Mouse (Mus musculus) megakaryocyte, embryonic 14.5 days (primary cell): ENCODE results near the gene Mamdc2. TPM values are rescaled to one million over a fixed set of nuclear protein-coding genes. Genes with fewer than 3 reads are reported as not detected.
"Not testable (repeated sequence)": the region's sequence is repeated elsewhere in the genome, so short reads cannot be mapped to it uniquely, and the experiment has no call there.

Experiments used
- H3K27me3 ChIP-seq: replicated peaks from 2 replicates; pipeline ENCODE3; 2012; ENCODE audit warnings: inconsistent platforms
- H3K36me3 ChIP-seq: replicated peaks from 2 replicates; pipeline ENCODE3; 2012; ENCODE audit warnings: low read length, inconsistent platforms, mixed read lengths
- H3K4me1 ChIP-seq: 2 replicates; pipeline ENCODE4 v1.6.1; 2012; ENCODE audit warnings: inconsistent platforms
- H3K4me3 ChIP-seq: replicated peaks from 2 replicates; pipeline ENCODE3; 2012; ENCODE audit warnings: moderate library complexity, mild to moderate bottlenecking, inconsistent platforms
- H3K9me3 ChIP-seq: 2 replicates; pipeline ENCODE4 v1.6.1; 2012; ENCODE audit warnings: inconsistent platforms
- FLI1 ChIP-seq: IDR thresholded peaks from 2 replicates; pipeline ENCODE4 v1.6.1; 2012; ENCODE audit warnings: low read length, inconsistent platforms, mixed read lengths
- GATA1 ChIP-seq: IDR thresholded peaks from 3 replicates; pipeline ENCODE4 v1.6.1; 2012; ENCODE audit warnings: mixed read lengths, low read length, inconsistent platforms, borderline replicate concordance
- polyA plus RNA-seq: library from polyadenylated mRNA; stranded (reverse); fragments of >175 nt; gene quantifications from 2 replicates; pipeline ENCODE4 v1.2.3, GENCODE M21; 2012; ENCODE audit warnings: low replicate concordance; ENCODE audit not compliant: insufficient read depth

The Mamdc2 gene
- polyA plus RNA-seq = 0.28 TPM in 1 of 2 replicates, not detected in the other

GRCm38 (mm10) chr19:23447988-23448497 lies at the start of gene Mamdc2:
TSS of gene Mamdc2 (minus strand) at chr19:23448442.
- Histone ChIP-seq H3K4me1 (peaks cover 47% of the 10 kb centered on the region), H3K4me3 (peak within 1 kb of the TSS; percentile 89), H3K36me3 (no peaks in the 10 kb centered on the region), H3K27me3 (peaks cover 25% of the 10 kb centered on the region), H3K9me3 (peaks cover 12% of the 10 kb centered on the region)
- TF ChIP-seq GATA1 (no peak), FLI1 (no peak)

- Histone ChIP-seq H3K36me3 (no peaks in the 10 kb centered on the region), H3K4me1 (no peaks in the 10 kb centered on the region; the same call in 1 of the 2 replicates), H3K27me3 (peaks cover 20% of the 10 kb centered on the region), H3K4me3 (no peak overlapping the region), H3K9me3 (no peaks in the 10 kb centered on the region)
- no peak for TF ChIP-seq FLI1
- TF ChIP-seq GATA1 = no peak
These were observed 49.8 kb upstream of the Mamdc2 start for GRCm38 (mm10) chr19:23498011-23498410.

GRCm38 (mm10) chr19:23497171-23497917 lies 49.1 kb upstream of the Mamdc2 start:
- Histone ChIP-seq H3K27me3 (peaks cover 23% of the 10 kb centered on the region), H3K4me3 (no peak overlapping the region), H3K9me3 (no peaks in the 10 kb centered on the region), H3K4me1 (no peaks in the 10 kb centered on the region; the same call in 1 of the 2 replicates), H3K36me3 (no peaks in the 10 kb centered on the region)
- TF ChIP-seq GATA1 (no peak), FLI1 (no peak)

GRCm38 (mm10) chr19:23496536-23496935 lies 48.3 kb upstream of the Mamdc2 start:
- Histone ChIP-seq H3K9me3 (peaks cover 4% of the 10 kb centered on the region), H3K4me1 (no peaks in the 10 kb centered on the region; the same call in 1 of the 2 replicates), H3K4me3 (no peak overlapping the region), H3K36me3 (no peaks in the 10 kb centered on the region), H3K27me3 (peaks cover 24% of the 10 kb centered on the region)
- TF ChIP-seq FLI1 (no peak), GATA1 (no peak)

- Histone ChIP-seq H3K27me3 (peaks cover 16% of the 10 kb centered on the region), H3K4me3 (no peak overlapping the region), H3K4me1 (peaks cover 5% of the 10 kb centered on the region), H3K9me3 (peaks cover 4% of the 10 kb centered on the region), H3K36me3 (no peaks in the 10 kb centered on the region)
- TF ChIP-seq GATA1 (no peak), FLI1 (no peak)
These were observed 44.4 kb upstream of the Mamdc2 start for GRCm38 (mm10) chr19:23492663-23493062.

- H3K36me3 ChIP-seq = not testable (repeated sequence)
These were observed 42.5 kb upstream of the Mamdc2 start for GRCm38 (mm10) chr19:23490703-23491102.

GRCm38 (mm10) chr19:23489780-23490179 lies 41.5 kb upstream of the Mamdc2 start:
- Histone ChIP-seq H3K36me3 (no peaks in the 10 kb centered on the region), H3K4me3 (peak overlapping the region; percentile 79), H3K27me3 (peaks cover 17% of the 10 kb centered on the region), H3K9me3 (peaks cover 4% of the 10 kb centered on the region), H3K4me1 (peaks cover 5% of the 10 kb centered on the region)
- TF ChIP-seq FLI1 (no peak), GATA1 (no peak)

More at GRCm38 (mm10) chr19:23490703-23491102, 42.5 kb upstream of the Mamdc2 start:
- H3K4me1 ChIP-seq, H3K9me3 ChIP-seq, H3K4me3 ChIP-seq: not testable (repeated sequence)
- H3K27me3 ChIP-seq = peaks cover 17% of the 10 kb centered on the region

GRCm38 (mm10) chr19:23487421-23487820 lies 39.2 kb upstream of the Mamdc2 start:
- peaks cover 12% of the 10 kb centered on the region for H3K27me3 ChIP-seq
- TF ChIP-seq GATA1 (no peak), FLI1 (no peak)
- no peak overlapping the region for H3K4me3 ChIP-seq
- peaks cover 6% of the 10 kb centered on the region for H3K4me1 ChIP-seq
- peaks cover 4% of the 10 kb centered on the region for H3K9me3 ChIP-seq
- H3K36me3 ChIP-seq = no peaks in the 10 kb centered on the region

GRCm38 (mm10) chr19:23486631-23487270 lies 38.5 kb upstream of the Mamdc2 start:
- H3K9me3 ChIP-seq = no peaks in the 10 kb centered on the region
- no peaks in the 10 kb centered on the region for H3K36me3 ChIP-seq
- peaks cover 8% of the 10 kb centered on the region for H3K27me3 ChIP-seq
- H3K4me3 ChIP-seq = no peak overlapping the region
- H3K4me1 ChIP-seq = peaks cover 9% of the 10 kb centered on the region
- TF ChIP-seq GATA1 = no peak
